Mouse (Mus musculus): Measurements from ENCODE around the gene Itpripl2.
A peak's percentile ranks its signal among the peaks of the same experiment; 100 is the strongest.

The Itpripl2 gene

DNA sequence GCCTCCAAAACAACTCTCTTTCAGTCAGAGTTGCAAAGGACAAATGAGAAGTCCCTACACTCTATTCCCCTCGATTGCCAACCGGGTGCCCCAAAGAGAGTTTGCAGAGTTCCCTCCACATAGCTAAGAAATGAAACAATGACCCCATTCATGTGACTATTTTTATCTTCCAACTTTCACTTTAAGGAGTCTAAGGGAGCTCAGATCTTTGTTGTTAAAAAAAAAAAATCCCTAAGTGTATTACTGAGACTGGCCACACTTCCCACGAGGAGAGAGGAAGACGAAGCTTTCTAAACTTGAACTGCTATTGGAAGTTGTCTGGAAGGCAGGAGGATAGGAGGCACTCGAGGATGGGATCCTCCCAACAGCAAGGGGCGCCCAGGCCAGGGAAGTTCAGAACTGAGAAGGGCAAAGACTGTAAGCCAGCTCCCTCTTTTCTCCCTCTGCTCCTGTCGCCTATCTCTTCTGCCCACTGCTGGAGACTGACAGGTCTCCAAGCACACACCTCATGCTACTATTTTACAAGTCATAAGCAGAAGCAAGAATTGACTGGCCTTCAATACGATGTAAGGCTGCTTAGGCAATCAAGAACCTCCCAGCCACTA is 3.6 kb downstream of the Itpripl2 start:
- no peak for DNase-seq (ENCODE audit: low spot score in 2 of 2)

DNA sequence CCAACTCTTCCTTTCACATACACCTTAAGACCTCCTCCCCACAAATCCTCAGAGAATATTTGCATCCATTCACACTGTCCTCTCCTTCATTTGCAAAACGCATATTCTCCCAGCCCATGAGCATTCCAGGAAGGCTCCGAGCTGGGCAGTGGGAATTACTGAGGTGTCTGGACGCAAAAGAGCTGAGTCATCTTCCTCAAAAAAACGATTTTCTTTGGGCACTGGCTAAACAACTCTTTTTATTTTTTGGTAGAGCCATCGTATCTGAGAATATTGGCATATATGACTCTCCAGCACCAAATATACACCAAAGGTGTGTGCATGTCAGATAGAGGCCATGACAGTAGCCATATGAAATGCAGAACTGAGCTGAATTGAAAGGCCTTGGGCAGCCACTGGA is 4.9 kb downstream of the Itpripl2 start:
- DNase-seq (ENCODE audit: low spot score in 2 of 2), result no peak

DNA sequence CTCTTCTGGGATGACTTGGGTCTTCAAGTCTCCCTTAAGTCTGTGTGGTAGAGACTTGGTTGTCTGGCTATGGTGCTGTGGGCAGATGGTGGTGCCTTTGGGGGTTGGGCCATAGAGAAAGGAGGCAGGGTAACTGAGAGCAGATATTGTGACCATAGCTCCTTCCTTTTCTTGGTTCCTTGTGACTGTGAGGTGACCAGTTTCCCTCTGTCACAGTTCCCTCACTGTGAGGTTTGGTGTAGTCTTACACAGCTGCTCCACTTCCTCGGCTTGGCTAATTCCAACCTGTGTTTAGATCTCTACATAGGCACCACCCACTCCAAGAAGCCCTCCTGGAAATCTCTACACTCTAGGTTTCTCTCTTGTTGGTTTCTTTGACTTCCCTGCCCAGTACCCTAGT is 7.8 kb downstream of the Itpripl2 start:
- no peak for DNase-seq (ENCODE audit: low spot score in 2 of 2)

DNA sequence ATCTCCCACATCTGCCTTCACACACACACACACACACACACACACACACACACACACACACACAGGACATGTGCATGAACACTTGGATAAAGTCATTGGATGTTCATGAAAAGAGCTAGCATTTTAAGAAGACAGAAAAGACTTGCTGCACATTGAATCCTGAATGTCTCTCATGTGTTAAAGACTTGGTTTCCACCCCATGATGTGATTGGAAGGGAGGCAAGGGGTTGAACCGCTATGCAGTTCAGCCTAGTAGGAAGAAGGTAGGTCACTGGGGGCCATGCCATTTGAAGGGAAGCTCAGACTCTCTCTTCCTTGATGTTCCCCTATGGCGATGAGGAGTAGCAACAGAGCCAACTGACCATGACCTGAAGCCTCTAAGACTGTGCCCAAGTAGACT is 9.8 kb downstream of the Itpripl2 start:
- DNase-seq (ENCODE audit: low spot score in 2 of 2), result no peak

DNA sequence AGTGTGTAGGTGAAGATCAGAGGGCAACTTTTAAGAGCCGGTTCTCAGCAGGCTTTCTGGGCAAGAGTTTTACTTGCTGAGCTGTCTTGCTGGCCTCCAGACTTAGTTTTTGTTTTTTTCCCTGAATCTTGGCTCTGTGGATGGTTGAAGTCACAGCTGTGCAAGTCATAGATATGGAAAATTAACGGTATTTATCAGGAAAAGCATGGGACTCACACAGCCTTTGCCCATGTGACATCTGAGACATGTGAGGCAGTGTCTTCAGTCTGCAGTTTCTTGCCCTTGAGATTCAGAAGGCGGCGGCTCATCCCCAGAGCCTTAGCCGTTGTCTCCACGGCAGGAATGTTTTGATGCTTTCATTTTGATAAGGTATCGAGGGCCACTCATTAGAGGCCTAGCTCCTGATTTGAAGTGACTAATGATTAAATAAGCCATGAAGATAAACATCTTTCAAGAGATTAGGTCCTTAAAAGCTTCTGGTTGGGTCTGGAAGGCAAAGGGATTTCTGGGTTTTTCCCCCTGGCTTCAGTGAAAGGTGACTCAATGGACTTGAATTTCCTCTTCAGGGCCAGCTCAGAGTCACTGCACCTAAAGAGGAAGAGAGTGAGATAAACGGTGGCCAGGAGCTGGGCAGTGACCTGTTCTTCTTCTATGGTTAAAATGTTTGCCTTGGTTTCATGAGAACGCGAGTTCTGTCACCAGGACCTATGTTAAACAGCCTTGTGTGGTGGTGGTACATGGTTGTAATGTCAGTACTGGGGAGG is 10.5 kb downstream of the Itpripl2 start:
- DNase-seq (ENCODE audit: low spot score in 2 of 2), result no peak

DNA sequence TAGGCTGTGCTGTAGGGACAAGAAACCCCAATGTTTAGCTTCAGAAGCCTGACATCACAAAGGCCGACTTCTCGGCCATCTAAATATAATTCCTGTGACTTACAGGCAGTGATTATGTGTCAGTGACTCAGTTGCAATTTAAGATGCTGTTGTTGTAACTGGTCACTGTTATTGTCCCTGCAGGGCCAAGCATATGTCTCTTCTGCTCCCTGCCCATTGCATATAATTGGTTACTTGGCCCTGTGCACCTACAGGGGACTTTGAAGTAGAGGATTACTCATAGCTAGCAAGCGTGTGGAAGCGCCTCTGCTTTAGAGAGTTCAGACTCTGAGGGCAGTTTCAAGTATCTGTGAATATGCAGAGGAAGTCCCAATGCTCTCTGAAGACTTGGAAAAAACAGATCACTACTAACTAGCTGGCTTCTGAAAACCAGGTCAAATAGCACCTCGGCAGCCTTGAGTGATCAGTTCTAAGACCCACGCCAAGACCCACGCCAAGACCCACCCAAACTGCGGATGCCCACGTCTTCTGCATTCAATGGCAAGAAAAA is 11.5 kb downstream of the Itpripl2 start:
- DNase-seq (ENCODE audit: low spot score in 2 of 2), result no peak

DNA sequence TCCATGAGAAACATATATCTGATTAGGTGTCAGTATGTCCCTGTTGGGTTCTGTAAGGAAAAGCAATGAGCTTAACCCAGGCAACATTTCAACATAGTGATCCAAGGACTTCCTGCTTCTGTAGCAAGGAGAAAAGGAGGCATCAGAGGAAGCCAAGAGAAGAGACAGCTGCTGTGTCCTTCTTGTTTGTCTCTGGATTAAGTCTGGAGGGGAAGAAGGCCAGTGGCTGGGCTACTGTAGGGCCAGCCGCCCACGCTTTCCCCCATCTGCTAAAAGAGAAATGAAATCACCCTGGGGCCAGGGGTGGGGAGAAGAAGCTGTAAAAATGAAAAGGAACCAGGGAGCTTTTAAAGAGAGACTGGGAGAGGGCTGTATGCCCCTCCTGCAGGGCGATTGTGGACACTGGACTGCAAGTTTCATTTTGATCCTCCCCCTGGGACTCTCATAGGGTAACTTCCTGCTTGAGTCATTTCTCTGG is 12.9 kb downstream of the Itpripl2 start:
- DNase-seq (ENCODE audit: low spot score in 2 of 2), result peak in 1 of 2 experiments; percentile 24

DNA sequence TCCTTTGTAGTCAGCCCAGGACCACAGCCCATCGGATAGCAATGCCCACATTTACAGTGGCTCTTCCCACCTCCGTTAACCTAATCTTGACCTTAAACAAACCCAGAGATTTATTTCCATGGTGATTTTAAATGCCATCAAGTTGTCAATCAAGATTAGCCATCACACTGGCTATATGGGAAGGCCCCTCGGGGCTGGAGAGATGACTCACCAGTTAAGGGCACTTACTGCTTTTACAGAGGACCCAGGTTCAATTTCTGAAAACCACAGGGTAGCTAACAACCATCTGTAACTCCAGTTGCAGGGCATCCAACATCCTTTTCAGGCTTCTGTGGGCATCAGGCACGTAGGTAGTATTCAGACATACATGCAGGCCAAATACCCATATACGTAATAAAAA is 15.3 kb downstream of the Itpripl2 start:
- no peak for DNase-seq (ENCODE audit: low spot score in 2 of 2)

DNA sequence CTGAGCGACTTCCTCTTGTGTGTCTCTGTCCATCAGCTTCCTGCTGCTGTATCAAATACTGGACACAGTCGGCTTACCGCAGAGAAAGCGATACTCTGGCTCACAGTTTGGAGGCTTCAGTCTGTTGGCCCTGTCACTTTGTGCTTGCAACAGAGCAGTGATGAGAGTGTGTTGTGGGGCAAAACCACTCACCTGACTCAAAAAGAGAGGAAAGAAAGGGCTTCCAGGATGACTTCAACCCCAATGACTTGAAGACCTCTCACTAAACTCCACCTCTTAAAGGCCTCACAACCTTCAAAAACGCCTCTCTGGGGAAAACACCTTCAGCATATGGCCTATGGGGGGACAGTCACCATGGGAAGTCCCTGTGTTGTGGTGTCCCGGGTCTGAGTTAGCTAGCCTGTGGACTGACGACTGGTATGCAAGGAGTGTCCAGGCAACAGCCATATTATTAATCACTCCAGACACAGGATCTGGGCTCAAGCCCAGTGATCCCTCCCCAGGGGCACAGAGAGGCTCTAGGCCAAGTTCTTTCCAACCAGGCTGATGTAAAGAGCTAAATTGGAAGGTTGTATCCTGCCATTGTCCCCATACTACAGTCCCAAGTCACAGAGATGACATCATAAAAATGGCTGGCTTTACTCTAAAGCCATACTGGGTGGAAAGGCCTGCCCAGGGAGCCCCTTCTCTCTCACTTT is 16.6 kb downstream of the Itpripl2 start:
- no peak for DNase-seq (ENCODE audit: low spot score in 2 of 2)

DNA sequence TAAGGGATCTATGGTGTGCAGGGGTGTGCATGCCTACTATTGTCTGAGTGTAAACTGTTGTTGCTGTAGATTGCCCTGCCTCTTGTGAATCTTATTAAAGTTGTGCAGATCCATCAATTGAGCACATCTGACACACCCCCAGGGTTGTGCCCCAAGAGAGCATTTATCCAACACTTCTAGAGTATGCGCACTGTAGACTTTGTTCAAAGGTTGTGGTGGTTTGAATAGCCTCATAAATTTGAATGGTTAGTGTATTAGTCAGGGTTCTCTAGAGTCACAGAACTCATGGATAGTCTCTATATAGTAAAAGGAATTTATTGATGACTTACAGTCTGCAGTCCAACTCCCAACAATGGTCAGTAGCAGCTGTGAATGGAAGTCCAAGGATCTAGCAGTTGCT is 18.9 kb downstream of the Itpripl2 start:
- no peak for DNase-seq (ENCODE audit: low spot score in 2 of 2)

DNA sequence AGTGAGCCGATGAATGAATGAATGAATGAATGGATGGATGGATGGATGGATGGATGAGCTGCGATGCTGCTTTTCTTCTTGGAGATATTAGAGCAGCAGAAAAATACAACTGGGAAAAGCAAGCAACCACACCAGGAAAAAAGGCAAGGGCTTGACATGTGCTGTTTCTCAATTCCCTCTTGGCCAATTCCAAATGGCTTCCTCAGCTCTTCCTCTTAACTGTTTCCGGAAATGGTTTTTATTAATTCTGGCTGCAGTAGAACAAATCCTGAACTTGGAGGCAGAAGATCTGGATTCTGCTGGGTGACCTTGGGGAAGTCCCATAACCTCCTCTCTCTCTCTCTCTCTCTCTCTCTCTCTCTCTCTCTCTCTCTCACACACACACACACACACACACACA is 23.7 kb downstream of the Itpripl2 start:
- DNase-seq (ENCODE audit: low spot score in 2 of 2), result no peak

DNA sequence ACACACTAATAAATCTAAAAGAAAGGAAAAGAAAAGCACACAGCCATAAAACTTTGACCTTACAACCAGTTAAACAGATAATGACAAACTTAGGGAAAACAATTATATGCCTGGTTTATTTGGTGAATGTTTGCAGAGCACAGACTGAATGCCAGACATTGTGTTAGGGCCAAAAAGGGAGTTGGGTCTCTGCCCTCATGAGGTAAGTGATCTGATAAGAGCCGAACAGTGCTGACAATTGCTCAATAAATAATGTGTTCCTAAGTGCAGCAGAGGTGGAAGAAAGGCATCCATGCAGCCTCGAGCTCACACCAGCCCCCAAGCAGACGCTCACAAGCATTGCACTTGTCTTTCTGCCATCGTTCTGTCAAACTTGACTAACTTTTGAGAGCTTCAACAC is 27.3 kb downstream of the Itpripl2 start:
- no peak for DNase-seq (ENCODE audit: low spot score in 2 of 2)

DNA sequence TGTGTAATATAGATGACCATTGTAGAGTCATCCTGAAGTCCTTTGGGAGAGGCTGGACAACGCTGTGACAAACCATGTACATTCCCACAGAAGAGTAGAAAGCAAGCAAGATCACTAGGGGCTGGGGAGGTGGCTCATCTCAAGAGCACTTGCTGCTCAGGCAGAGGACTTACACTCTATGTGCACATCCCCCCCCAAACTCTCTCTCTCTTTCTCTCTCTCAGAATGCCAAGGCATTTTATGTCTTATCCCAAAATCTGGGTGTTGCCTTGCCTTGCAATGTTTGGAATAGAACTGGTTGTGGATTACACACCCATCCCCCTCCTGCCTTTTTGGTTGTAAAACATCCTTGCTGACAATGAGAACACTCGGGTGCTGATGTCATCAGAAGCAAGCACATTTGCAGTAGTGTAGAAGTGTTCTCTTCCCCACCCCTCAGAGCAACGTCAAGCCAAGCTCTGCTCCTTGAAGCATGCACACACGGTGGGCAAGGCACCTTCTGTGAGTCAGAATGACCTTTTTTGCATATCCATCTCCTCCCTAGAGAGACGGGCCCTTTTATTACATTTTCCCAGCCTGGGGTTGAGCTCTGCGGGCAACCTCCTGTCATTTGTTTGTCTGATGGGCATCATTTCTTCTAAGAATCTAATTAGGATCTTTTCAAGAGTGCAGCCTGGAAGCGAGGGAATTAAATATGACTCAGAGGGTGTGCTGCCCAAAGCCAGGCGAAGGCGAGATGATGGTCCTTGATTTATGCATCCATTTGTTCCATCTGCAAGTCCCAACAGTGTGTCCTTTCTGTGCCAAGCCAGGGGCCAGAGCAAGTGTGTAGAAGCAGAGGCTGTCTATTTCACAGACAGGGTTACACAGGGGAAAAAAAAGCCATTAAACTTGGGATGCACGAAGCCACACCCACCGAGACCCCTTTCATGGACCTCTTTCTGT is 28.7 kb downstream of the Itpripl2 start:
- no peak for DNase-seq (ENCODE audit: low spot score in 2 of 2)

DNA sequence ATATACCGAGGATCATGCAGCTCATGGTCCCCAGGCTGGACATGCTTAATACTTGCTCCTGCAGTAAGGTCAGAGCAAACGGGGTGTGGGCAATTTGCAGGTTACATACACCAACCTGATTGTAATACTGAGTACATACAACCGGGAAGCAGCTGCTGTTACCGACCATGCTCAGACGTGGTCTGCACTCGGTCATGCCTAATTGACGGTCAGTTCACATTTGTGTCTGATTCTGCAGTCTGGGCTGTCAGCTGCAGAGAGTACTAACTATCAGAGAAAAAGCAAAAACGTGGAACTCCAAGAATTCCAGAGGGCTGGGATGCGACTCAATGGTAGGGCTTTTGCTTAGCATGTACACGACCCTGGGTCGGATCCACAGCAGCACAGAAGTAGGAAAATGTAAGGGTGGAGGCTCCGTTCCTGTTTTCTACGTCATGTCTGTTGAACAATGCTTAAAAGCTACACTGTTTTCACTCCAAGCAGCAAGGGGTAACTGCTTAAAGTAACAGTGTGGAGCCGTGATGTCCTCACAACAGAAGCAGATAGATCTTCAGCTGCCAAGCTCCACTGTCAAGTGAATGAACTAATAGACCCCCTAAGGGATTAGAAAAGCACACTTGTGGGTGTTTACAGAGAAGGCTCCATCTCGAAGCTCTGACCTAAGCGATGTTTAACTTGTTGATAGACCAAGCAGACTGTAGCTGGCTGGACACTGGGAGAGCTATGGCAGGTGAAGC is 30.2 kb downstream of the Itpripl2 start:
- DNase-seq (ENCODE audit: low spot score in 2 of 2), result no peak

DNA sequence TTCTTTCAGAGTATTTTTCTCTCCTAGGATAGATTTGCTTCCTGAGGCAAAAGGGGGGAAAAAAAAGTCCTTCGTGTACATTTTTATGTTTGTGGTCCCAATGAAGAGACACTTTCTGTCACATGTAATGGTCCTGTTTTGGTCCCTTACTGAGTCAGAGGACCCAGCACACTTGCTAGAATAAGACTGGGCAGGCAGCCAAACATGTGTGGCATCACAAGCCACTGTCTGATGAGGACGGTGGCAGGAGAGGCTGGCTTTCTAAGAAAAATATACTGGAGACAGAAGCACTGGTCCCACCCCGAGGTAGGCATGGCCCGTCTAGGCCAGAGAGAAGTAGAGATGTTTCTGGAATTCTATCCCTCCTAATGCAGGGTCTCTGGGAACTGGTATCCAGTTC is 38.1 kb downstream of the Itpripl2 start:
- DNase-seq (ENCODE audit: low spot score in 2 of 2), result no peak

DNA sequence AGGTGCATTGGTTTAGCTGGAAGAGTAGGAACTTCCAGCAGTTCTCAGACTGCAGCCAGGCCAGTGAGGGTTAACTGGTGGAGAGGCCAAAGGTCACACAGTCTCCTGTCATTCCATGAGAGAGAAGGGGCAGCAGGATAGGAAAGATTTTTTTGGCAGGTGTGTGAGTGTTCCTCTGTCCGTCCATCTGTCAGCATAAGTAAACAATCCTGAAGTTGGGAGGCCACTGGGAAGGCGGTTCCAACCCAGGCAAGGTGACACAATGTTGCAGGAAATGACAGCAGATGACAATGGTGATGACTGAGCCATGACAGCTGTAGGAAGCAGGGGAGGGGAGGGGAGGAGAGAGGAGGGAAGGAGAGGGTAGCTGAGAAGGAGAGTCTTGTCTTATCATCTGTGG is 38.8 kb downstream of the Itpripl2 start:
- no peak for DNase-seq (ENCODE audit: low spot score in 2 of 2)

DNA sequence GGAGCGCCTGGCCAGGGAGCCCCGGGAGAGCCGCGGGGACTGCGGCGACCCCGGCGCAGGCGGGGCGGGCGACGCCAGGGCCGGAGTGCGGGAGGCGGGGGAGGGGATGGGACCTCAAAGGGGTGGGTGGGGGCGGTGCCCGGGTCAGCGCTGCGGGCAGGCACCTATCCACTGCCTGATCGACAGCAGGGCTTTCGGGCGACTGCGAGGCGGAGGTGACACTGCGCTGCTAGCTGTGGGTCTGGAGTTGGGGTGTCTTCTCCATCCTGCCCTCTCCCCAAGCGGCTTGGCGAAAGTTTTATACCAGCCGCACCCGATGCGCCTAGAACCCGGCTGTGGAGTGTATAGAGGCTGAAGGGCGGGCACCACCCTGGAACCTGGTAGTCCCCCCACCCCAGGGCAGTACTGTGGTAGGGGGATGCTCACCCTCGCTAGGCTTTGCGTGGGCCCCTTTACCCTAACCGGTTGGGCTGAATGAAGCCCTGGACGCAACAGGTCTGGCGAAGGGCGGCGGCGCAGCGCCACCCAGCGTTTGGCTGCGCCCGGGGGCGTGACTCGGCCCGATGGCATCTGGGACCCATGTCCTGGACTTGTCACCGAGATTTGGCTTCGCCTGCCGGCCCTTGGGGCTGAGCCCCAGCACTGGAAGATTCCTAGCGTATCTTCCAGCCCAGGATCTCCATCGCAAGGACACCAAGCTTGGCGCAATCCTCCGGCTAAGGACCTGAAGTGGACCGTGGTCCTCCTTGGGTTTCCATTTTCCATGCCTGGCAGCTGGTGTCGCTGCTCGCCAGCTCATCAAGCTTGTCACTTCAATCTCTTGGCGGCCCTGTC is 43.4 kb downstream of the Itpripl2 start, which contains the start of gene Syt17:
TSS of gene Syt17 (minus strand) at position 89 of the 834 bp plus-strand sequence.
- peak in 1 of 2 experiments; percentile 53 for DNase-seq (ENCODE audit: low spot score in 2 of 2)

DNA sequence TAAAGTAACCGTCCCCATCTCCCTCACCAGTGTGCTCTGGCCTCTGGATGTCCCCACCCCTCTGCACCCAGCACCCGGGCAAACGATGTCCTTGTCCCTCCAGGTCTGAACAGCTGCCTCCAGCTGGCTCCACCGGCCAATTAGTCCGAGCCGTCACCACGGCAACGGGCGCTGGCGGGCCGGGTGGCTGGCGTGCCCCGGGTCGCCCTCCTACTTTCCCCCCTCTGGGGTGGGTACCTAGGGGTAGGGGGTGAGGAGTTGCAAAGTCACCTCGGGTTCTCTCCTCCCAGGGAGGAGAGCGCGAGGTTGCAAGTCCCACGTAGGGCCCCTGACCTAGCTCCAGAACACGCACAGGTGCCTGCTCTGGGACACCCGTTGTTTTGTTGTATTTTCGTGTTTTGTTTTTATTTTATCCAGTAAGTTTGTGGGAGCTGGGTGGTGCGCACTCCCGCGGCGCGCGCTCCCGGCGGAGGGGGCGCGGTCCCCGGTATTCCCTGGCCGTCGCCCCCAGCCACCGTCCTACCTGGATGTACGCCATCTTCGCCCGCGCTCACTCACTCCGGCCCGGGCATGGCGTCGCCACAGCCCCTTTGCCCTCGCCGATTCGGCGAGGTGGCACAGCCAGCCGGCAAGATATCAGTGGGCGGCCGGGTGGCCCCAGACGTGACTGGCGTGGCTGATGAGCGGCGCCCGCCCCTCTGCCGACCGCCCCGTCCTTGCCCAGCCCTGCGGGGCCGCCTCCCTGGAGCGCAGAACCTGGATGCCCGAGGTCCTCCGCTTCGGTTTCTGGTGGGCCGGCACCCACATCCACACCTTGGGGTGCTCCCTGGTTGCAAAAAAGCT is 44.3 kb downstream of the Itpripl2 start:
- no peak for DNase-seq (ENCODE audit: low spot score in 2 of 2)
